Mouse (Mus musculus): ENCODE data around the gene Cldn34c1.
"Not testable (repeated sequence)": the region's sequence is repeated elsewhere in the genome, so short reads cannot be mapped to it uniquely, and the experiment has no call there.

The Cldn34c1 gene

DNA sequence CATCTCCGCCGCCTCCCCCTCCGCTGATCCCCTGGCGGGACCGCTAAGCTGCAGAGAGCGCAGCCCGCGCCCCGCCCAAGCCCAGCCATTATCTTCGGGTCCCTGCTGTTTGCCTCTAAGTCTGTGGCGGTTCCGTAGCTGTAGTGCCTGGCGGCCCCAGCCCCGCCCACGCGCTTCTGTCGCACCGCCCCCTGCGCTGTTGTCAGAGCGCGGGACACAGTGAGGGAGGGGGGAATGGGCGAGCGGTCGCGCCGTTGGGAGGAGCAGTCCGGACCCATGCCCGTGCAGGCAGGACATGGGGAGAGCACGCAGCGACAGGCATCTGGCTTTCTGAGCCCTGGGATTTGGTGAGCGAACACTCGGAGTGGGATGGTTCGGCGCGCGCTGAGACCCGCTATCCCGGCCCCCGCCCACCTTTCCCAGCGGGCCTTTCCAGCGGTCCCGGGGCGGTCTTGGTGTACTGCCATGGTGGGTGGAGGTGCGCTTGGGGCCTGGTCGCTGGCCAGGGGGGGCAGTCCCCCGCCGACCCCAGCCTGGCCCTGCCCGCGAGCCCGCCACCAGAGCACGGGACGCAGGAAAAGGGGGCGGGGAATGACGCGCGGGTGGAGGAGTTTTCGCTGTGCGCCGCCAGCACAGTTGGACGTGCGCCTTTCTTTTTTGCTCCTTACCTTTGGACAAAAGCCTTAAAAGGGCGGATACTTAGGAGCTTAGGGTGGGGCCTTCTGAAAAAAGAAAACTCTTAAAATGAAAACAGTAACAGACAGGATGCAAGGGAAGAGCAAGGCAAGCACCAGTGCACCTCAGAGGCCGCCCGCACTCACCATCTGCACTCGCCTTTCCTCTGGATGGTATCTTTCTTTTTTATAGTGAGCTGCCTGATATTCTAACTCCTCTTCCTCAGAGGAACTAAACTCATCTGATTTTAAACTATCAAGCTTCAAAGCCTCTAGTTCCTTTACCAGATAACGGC lies at the start of gene Cldn34c1:
TSS of gene Cldn34c1 (plus strand) at position 205 of the 970 bp plus-strand sequence.
- DNase-seq = peak; percentile 86 to 93

DNA sequence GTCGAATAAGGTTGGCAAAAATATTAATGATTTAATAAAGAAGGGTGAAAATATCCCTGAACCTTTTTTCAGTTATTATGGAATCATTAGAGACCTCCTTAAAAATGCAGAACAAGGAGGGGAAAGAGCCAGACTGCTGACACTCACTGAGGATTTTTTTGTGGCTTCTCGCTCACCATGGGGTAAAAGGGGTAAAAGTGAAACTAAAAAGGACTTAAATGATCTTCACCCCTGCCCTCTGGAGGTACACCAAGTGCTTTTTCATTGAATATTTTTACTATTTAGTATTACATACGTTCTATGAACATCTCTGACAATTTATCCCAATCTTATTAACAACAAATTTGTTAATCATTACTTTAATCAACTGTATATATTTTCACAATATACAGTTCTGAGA lies 15.9 kb upstream of the Cldn34c1 start:
- no peak for DNase-seq

DNA sequence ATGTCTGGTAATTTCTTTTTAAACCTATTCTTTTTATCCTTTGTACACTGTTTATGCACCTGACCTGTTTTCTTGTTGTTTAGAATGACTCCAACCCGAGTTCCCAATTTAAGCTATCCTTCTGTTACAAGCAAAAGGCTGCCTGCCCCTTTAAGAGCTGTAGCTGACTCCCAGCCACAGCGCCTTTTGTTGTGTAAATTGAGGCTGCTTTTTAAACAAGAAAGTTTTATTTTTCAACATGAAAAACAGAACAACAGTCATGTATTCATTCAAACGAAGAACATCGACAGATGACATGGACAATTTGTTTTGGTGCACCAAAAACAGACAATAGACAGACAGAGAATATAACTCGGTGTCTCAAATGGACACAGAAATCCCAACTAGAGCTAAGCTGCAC lies 489 bp upstream of the Cldn34c1 start:
- DNase-seq = not testable (repeated sequence)

DNA sequence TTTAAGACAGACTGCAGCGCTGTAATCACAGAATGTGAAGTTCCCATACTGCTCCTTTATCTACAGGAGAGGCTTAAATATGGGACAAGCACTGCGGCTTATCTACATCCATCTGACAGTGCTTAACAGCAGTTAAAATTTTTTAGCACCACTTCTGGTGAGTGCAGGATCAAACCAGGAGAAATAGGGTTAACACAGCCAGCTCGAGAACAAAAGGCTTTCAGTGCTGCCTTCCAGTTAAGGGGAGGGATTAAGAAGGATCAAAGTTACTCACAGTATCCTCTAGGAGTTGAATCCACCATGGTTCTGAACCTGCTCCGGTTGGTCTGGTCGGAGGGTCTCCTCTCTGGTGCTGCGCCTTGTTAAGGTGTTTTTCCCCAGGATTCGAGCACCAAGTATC lies 1.4 kb downstream of the Cldn34c1 start:
- DNase-seq = not testable (repeated sequence)

DNA sequence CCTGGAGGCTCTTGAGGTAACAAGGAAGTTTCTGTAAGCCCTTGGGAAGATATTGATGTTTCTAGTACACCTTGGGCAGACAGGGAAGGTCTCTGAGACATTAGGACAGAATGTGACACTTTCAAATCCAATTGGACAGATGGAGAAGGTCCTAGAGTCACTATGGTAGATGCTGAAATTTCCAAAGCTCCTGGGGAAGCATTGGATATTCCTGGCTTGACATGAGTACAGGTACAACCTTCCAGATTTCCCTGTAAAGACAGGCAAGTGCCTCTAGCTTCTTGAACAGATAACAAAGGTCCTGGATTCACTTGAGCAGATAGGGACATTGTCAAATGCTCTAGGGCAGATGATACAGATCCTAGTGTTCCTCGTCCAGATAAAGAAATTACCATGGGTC lies 119.1 kb downstream of the Cldn34c1 start, which contains the start of gene Srsx:
TSS of gene Srsx (minus strand) at position 101 of the 400 bp plus-strand sequence.
- DNase-seq = not testable (repeated sequence)
